Mouse (Mus musculus): ENCODE data around the gene Commd2.

Commd2 gene

DNA sequence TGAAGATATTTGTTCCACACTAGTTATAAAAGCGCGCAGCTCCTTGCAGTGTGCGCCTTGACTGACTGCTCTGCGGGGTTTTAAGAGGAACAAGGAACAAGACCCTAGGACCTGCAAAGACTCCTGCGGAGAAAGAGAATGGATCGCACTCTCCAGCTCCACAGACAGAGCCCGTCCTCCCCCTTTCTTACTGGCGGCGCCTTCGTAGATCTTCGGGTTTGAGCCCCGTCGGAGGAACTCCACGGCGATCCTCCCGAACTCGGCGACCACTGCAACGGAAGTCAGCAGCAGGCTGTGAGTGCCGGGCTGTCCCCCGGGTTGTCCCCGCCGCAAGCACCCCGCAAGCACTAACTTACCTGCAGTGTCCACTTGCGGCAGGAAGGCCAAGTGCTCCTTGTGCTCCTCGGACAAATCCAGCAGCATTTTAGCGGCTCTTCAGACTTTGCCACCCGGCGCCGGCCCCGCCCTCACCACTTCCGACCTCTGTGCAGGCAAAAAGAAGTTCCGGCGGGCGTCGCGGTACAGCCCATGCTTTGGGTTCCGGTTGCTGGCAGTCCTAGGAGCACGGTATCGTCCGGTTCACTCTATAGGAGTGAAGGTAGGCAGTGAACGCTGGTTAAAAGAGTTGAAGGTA lies at the start of gene Commd2:
TSS of gene Commd2 (minus strand) at position 485 of the 634 bp plus-strand sequence.
- peak; percentile 91 for DNase-seq

DNA sequence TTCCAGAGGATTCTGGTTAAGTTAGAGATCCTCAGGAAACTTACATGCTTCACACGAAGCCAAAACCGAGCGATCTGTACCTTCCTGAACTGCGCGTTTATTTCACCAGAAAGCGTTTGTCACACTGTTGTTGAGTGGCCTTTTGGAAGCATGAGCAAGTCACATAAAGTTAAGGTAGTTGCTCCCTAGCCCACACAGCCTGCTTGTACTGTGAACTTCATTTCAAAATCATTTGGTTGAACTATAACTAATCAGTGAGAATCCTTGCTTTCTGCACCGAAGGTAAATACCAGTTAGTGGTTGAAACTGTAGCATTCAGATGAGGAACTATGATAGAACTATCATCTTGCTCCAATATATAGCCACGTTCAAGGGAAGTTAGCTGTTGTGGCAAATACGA lies 45.3 kb upstream of the Commd2 start:
- peak; percentile 54 for DNase-seq

DNA sequence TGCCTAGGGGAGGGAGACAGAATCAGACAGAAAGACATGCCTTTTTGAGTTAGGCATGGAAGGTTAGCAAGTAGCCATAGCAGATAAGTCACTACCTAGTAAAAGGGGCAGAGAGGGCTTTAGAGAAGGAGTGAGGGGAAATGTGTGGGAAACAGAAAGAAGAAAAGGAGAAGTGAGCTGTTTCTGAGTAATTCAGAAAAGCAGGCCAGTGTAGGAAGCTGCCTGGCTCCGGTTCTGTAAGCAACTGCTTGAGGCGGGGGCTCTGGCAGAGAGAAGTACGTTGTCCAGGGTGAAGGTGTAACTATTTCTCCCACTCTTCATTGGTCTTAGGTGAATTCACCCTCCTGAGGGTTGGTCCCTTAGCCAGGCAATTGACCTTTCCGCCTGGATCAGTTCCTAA lies 44.7 kb upstream of the Commd2 start:
- peak; percentile 26 for DNase-seq

DNA sequence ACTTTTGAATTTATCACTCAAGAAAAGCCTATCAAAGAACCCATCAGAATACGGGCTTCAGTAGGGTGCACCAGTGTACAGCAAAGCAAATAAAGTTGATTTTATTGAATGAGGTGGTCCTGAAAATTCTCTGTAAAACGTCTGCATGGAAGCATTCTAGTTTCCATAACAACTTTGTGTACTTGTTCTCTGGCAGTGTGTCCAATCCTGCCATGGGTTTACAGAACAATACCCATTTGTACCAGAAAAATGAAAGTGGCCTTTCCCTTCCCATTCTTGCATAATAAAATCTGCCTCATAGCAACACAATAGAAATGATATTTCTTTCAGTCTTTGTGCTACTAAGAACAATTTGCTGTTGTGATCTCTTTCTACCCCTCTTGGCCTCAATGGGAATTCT lies 41.2 kb upstream of the Commd2 start, which contains the start of gene Ankub1:
TSS of gene Ankub1 (minus strand) at position 81 of the 400 bp plus-strand sequence.
- no peak for DNase-seq

DNA sequence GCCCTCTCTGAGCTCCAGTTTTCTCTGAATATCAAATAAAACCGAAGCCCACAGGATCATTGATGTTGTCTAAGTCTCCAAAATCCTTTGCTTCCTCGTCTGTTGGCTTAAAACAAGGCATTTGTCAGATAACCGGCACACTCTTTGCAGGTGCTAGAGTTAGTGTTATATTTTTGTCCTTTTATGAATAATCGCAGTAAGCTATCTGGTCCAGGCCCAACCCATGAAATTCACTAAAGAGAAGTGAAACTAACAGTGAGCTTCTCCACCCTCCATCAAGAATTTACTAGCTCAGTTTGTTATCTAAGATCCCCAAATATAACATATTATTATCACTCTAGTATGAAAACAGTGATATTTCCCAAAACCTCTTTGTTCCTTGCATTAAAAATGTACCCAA lies 40.3 kb upstream of the Commd2 start:
- no peak for DNase-seq

DNA sequence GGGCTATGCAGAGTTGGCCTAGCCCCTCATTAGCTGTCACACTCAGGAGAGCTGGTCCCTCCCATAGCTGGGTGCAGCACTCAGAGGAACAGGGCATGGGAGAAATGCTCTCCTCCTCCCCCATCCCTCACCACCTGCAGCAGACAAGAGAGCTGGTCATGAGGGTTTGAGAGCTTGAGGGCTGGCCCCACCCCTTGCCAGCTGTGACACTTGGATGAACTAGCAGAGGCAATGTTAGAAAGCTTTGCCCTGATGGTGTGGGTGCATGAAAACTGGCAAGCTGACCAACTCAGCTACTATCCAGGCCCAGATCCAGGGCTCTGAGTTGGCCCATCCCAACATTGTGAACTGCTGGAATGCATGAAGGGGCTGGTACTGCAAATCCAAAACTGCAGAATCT lies 26.3 kb upstream of the Commd2 start:
- DNase-seq = no peak

DNA sequence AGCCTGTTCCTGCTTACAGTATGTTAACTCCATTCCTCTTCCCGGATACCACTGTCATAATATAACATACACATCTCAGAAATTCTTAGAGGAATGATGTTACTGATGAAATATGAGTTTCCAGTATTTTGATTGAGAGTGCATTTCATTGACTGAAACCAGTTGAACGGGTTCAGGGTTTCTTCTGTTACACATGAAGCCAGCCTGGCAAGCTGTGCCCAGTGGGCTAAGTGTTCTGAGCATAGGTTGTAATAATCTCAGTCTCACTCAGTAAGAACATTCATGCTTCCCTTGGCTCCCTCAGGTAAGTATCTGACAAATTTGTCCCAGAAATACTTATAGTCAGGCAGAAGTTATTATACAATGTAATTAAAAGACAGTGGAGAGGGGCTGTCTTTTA lies 22.6 kb upstream of the Commd2 start:
- no peak for DNase-seq

DNA sequence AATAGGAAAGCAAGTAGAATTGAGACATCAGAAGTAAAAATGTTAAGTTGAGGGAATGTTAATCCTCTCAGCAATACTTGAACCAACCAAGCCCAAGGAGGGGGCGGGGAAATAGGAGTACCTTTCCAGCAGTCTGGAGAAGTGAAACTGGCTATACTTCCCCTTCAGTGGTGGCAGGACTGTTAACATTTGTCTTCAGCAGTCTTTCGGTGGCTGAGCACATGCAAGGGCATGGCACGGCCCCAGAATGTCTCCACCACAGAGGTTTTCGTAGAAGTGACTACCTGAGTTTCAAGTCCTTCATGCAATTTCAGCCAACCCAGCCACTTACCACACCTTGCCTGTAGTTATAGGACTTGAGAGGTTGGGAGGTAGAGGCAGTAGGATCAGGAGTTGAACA lies 22.1 kb upstream of the Commd2 start:
- peak; percentile 20 for DNase-seq

DNA sequence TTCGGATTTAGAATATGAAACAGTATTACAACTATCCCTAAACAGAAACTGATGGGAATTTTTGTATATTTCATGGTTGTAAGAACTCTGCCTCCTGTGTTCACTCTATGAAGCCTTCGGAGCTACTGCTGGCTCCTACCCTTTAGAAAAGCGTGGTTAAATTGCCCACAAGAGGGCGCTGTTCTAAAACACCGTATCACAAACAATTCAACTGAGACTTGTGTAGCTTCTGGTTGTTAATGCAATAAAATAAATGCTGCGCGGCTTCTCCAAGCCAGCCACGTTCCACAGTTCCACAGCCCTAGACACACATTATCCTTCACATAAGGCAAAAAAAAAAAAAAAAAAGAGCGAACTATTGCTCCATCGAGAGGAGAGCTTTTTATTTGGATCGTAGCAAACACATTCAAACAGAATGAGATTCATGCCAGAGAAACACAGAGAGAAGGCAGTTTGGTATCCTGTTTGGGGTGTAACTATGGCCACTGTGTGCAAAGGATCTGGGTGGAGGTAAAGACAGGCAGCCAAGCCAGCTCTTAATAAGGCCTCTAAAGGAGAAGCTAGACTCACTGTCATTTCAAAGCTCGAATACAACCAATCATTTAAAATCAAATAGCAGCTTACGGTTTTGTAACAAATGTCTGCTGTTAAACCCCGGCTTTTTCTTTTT lies 15.7 kb upstream of the Commd2 start:
- peak; percentile 79 for DNase-seq

DNA sequence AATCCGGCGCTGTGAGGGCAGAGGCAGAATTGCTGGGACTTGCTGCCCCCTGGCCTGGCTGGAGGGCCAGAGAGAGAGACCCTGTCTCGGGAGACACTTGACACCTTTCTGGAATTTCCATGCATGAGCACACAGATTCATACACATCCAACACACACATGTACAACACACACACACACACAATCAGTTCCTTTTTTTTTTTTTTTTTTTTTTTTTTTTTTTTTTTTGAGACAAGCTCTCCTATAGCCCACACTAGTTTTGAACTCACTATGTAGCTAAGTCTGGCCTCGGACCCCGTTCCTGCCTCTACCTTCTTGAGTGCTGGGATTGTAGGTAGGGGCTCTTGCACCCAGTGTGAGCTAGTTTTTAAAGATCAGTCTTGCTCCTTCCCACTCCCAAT lies 14.4 kb upstream of the Commd2 start:
- no peak for DNase-seq

DNA sequence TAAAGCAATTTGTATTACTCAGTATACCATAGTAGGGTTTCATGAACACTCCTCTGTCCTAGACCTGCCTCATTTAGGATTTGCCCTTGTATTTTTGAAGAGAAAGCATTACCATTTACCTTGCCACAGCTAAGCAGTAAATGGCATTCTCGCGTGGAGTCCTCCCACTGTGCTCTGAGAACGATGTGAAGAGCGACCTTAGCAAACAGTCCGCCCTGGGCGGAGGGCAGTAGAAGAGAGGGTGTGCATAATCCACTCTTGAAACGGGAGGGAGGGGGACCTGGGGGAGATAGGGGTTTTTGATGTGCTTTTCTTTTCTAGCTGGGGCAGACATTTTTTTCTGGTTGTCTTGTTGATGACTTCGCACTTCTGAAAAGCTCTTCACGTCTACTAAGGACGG lies 13.2 kb upstream of the Commd2 start:
- no peak for DNase-seq

DNA sequence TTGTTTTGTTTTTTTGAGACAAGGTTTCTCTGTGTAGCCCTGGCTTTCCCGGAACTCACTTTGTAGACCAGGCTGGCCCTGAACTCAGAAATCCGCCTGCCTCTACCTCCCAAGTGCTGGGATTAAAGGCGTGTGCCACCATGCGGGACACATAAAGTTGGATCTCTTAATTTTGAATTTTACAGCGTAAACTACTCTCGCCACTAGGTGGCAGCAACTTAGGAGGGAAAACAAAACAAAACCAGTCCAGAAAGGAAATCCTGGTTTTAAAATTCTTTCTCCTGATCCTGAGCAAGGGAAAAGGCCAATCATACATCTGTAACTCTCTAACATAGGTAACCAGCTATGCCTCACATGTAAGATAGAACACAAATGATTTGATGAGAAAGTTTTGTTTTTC lies 12.2 kb upstream of the Commd2 start:
- DNase-seq = peak; percentile 48

DNA sequence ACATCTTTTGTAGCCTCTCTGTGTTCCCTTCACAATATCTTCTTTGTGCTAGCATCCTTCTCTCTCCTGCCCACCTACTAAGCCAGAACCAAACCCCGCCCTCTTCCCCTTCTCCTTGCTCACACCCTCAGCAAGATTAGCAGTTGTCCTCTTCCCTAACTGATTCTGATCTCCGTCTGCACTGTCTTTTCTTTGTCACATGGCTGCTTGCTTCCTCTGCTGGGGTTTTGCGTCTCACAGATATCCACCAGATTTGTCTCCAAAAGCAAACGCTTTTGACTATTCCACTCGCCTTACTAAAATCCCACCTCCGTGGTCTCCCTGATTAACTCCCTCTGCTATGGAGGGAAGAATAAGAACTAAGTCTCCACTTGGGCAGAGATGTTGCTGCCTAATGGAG lies 7.1 kb upstream of the Commd2 start:
- DNase-seq = no peak

DNA sequence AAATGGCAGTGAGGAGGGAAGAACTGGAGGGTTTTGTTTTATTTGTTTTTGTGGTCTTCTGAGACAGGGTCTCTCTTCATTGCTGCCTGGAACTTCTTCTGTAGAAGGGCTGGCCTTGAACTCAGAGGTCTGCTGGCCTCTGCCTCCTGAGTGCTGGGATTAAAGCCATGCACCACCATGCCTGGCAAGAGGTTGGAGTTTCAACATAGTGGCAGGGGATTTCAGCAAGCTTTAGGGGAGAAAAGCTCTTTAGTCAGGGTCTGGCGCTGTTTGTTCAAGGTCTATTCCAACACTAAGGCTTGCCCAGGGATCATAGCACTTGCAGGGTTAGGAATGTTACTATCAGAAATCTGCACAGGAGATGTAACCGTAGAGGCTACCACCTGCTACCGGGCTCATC lies 2.1 kb upstream of the Commd2 start:
- DNase-seq = no peak

DNA sequence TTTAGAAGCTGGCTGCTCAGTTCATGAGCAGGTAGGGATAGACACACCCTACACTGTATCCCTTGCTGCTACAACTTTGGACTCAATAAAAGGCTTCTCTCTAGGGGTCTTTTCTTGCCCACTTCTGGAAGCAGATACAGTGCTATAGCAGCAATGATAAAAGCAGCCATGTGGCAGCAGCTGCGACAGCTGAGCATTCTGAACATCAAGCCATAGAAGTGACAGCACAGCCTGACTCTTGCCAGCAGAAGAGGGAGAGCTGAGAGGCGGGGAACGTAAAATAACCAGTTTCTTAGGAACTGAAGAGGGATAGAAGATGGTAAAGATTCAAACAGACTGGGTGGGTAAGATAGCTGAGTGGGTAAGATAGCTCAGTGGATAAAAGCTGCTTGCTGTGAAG lies 970 bp upstream of the Commd2 start:
- no peak for DNase-seq

DNA sequence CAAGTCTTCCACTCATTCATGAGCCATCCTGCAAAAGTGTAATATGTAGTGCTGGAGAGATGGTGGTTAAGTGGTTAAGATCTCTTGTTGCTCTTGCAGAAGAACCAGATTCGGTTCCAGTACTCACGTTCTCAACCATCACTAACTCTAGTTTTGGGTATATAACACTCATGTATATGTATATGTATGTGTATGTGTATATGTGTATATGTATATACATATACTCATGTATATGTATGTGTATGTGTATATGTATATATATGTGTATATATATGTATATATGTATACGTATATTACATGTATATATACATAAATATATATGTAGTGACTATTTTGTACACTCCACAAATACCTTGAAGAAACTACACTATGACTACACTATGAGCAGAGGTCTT lies 347 bp upstream of the Commd2 start:
- no peak for DNase-seq

DNA sequence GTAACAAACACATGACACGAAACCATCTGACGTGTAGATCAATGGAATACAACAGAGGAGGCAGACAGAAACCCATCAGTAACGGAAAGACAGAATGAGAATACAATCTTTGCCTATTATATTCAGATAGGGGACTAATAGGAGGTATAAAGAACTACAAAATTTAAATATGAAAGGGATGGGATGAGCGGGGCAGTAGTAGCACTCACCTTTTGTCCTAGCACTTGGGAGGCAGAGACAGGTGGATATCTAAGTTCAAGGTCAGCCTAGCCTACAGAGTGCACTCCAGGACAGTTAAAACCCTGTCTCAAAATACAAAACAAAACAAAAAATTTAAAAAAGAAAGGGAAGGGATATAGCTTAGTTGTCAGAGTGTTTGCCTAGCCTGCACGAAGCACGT lies 8.3 kb downstream of the Commd2 start:
- DNase-seq = no peak

DNA sequence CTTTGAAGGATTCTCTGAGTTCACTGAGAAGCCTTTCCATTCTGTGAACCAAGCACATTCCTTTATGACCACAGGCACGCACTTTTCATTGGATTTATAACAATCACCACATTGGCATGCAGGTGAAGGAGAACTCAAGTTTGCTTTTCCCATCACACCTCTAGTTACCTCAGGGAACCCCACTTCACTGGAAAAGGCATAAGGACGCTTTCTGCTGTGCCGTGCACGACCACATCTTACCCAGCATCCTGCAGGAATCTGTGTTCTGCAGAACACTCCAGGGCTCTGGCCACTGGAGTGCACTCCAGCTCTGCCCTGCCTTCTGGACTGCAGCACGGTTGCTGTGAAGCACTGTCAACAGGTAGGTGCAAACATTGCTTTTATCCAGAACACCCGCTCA lies 13.9 kb downstream of the Commd2 start:
- DNase-seq = no peak

DNA sequence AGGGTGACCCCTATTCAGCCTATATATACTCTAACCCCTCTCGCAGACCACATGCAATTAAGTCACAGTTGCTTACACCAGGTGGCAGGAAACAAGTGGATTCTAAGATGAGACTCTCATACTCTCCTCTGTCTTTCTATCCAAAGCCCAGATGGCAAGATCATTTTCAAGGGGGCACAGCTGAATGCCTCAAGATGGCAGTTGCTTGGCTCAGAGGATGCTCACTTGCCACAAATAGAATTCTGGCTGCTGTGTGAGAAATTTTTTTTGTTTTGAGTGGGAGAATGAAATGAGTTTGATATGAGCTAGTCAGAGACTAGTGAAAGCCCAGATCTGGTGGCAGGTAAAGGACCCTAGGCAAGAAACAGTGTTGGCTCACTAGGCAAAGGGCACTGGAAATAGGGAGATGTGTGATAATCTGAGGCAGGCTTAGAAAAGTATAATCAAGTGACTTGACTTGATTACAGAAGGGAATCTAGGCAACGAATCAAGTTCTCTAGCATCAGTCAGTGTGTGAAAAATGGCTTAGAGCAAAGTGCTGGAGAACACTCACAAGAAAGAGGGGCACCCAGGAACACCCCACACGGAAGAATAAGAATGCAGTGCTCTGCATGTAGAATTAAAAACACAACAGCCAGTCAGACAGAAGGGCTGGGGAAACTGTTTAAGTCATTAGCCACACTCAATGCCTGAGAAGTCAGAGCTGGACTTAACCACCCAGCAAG lies 16.6 kb downstream of the Commd2 start:
- DNase-seq = no peak

DNA sequence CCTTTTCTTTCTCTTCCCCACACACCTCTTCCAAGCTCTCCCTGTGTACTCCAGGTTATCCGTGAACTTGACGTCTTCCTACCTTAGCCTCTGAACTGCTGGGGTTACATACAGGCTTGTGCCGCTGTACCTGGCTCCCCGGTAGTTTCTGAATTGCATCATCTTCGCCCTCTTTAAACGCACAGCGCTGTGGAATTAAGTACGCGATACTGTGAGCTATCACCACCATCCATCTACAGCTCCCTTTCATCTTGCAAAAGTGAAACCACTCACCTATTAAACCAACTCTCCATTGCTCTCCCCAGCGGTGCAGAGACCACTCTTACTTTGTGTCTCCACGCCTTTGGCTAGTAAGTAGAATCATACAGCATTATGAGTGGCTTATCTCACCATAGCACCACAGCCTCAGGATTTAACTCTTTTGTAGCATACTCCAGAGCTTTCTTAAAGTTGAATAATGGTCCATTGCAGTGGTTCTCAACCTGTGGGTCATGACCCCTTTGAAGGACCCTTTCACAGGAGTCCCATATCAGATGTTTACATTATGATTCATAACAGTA lies 24.5 kb downstream of the Commd2 start:
- no peak for DNase-seq

DNA sequence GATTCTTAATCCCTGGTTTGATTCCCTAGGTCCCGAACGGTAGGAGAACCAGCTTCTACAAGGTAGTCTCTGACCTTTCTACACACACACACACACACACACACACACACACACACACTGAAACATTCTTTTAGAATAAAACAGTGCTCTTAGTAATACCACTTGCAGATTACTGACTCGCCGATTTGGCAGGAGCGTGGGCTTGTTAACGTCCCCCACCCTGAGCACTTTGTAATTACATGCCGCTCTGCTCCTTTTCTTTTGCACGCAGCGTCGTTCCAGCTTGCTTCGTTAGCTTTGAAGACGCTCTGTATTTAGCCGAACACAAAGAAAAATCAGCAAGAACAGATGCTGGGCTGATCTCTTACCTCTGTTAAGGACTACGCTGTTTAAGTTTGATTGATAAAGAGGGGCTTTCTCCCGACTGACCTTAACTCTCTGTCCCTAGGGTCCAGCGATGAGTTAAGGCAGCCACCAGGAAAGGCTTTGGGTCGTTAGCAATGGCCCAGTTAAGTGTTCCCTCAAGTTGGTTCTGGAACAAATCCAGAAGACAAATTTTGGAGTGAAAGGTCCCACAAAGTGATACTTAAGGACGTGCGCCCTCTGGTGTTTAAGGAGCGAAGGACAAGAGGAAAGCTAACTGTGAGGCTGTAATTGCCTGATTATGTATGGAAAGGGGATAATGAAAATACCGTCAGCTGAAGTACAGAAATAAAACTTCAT lies 26.1 kb downstream of the Commd2 start:
- DNase-seq = peak; percentile 78

DNA sequence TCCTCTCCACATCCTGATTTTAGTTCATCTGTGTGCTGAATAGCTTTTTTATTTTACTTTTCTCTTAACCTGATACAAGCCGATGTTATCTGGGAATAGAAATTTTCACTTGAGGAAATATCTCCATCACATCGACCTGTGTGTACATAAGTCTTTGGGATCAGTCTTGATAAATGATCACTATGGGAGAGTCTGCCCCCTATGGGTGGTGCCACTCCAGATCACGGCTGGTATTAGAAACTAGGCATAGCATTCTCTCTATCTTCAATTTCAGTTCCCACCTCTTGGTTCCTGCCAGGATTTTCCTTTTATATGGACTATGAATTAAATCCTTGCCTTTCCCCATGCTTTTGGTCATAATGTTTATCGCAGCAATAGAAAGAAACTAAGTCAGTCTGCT lies 31.8 kb downstream of the Commd2 start:
- peak; percentile 64 for DNase-seq

DNA sequence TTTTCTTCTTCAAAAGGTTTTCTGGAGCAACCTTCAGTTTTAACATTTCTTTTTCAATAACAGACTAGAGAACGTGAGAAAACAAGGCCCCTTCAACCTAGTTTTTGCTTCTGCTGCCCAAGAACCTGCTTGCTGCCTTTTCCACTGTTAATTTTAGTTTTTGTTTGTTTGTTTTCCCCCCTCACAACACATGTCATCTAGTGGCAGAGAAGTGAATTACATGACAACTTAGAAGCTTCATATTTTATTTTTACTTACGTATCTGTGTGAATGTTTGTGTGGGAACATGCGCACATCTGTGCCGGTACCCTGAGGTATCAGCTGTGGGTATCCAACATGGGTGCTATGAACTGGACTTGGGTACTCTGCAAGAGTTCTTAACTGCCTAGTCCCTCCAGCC lies 35.9 kb downstream of the Commd2 start:
- no peak for DNase-seq
